Mouse (Mus musculus): ENCODE data around the gene Phykpl. TPM values are rescaled to one million over a fixed set of nuclear protein-coding genes. Genes with fewer than 3 reads are reported as not detected.
A peak's percentile ranks its signal among the peaks of the same experiment; 100 is the strongest.
"Not testable (repeated sequence)": the region's sequence is repeated elsewhere in the genome, so short reads cannot be mapped to it uniquely, and the experiment has no call there.

The Phykpl gene
- total RNA-seq, 2 experiments from 2014 or later = 18.9 to 21.7 TPM

- DNase-seq = no peak
These were observed 1.9 kb downstream of the Phykpl start for GRCm38 (mm10) chr11:51586411-51586810.

- no peak for DNase-seq
These were observed 2.5 kb downstream of the Phykpl start for GRCm38 (mm10) chr11:51587059-51587458.

GRCm38 (mm10) chr11:51588833-51589232 is 4.3 kb downstream of the Phykpl start:
- no peak for DNase-seq

GRCm38 (mm10) chr11:51590002-51590401 is 5.4 kb downstream of the Phykpl start:
- DNase-seq = no peak

GRCm38 (mm10) chr11:51591168-51591567 is 6.6 kb downstream of the Phykpl start:
- no peak for DNase-seq

- DNase-seq = no peak
These were observed 7.4 kb downstream of the Phykpl start for GRCm38 (mm10) chr11:51591915-51592314.

- no peak for DNase-seq
These were observed 8.8 kb downstream of the Phykpl start for GRCm38 (mm10) chr11:51593368-51593767.

- no peak for DNase-seq
These were observed 9.3 kb downstream of the Phykpl start for GRCm38 (mm10) chr11:51593849-51594248.

GRCm38 (mm10) chr11:51594715-51595350 is 10.3 kb downstream of the Phykpl start:
- no peak for DNase-seq

- no peak for DNase-seq
These were observed 11.0 kb downstream of the Phykpl start for GRCm38 (mm10) chr11:51595459-51596083.

GRCm38 (mm10) chr11:51597553-51597952 is 13.0 kb downstream of the Phykpl start:
- no peak for DNase-seq

- DNase-seq = no peak
These were observed 17.7 kb downstream of the Phykpl start for GRCm38 (mm10) chr11:51602253-51602652.

- peak; percentile 85 for DNase-seq
These were observed 21.3 kb downstream of the Phykpl start for GRCm38 (mm10) chr11:51605602-51606446.

GRCm38 (mm10) chr11:51606447-51607095 is 22.0 kb downstream of the Phykpl start, which contains the start of gene Hnrnpab:
Gene Hnrnpab, minus strand, starts transcription at chr11:51606847.
- peak; percentile 92 for DNase-seq

- no peak for DNase-seq
These were observed 22.7 kb downstream of the Phykpl start for GRCm38 (mm10) chr11:51607096-51607738.

- DNase-seq = no peak
These were observed 24.8 kb downstream of the Phykpl start for GRCm38 (mm10) chr11:51609266-51609909.

- not testable (repeated sequence) for DNase-seq
These were observed 25.4 kb downstream of the Phykpl start for GRCm38 (mm10) chr11:51609940-51610339.

GRCm38 (mm10) chr11:51614256-51614655 is 29.7 kb downstream of the Phykpl start:
- DNase-seq = no peak

GRCm38 (mm10) chr11:51615129-51615528 is 30.6 kb downstream of the Phykpl start:
- DNase-seq = no peak

- peak; percentile 52 for DNase-seq
These were observed 31.0 kb downstream of the Phykpl start for GRCm38 (mm10) chr11:51615601-51616000.

- DNase-seq = not testable (repeated sequence)
These were observed 31.6 kb downstream of the Phykpl start for GRCm38 (mm10) chr11:51616113-51616512.
